Mouse (Mus musculus): ENCODE data around the gene Mical2. TPM values are rescaled to one million over a fixed set of nuclear protein-coding genes. Genes with fewer than 3 reads are reported as not detected.

Gene Mical2
- polyA plus RNA-seq, 1 experiment from 2014 or later = 4.3 TPM

GRCm38 (mm10) chr7:112324577-112324976, 98.9 kb downstream of the Mical2 start:
- peaks cover 12% of the 10 kb centered on the region for H3K4me1 ChIP-seq

DNA sequence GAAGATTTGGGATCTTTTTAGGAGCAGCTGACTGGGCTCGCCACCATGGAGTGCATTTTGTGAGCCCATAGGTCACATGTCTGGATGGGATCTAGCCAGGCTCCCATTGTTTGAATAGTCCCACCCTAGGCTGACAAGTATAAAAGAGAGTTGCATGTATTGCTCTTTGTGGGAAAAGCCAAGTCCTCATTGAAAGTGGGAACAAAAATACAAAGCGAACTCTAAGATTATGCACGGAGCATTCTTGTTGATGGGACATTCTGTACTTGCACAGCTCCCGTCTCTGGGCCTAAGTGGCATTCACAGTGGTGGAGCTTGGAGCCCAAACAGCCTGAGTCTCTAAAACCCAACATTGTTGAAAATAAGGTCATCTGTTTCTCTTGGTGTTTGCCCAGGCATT, 101.2 kb downstream of the Mical2 start:
- WGBS = 92% methylated on average over 4 of the region's 4 CpGs
- no peak overlapping the region for H3K27ac ChIP-seq

More at GRCm38 (mm10) chr7:112324577-112324976, 98.9 kb downstream of the Mical2 start:
- Histone ChIP-seq H3K27me3 (no peaks in the 10 kb centered on the region), H3K36me3 (no peaks in the 10 kb centered on the region), H3K9me3 (0 out of 2 replicates have a peak, but pooled peaks cover 4% of the 10 kb centered on the region), H3K9ac (no peak overlapping the region), H3K27ac (no peak overlapping the region), H3K4me3 (no peak overlapping the region), H3K4me2 (no peak overlapping the region)
- ATAC-seq (ENCODE audit: insufficient number of reproducible peaks, insufficient read depth, low FRiP score, low TSS enrichment, low read depth) = no peak
- WGBS = 88% methylated on average over 5 of the region's 5 CpGs

DNA sequence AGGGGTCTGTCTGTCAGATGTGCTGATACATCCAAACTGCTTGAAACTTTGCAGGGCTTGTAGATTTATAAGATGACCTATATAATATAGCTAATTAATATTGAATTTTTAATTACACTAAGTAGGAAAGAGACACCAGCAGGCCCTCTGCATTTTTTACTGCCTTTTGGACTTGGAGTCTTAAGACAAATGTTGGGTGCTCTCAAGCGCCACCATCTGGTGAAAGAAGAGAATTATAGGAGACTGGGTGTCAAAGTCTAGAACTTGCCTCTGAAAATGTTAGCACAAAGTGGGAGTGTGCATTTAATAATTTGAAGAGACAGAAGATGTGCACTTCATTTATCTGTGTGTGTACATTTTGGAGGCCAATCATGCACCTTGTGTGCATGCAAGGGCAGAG, 103.3 kb downstream of the Mical2 start:
- peaks cover 9% of the 10 kb centered on the region for H3K4me1 ChIP-seq
- no peak for ATAC-seq (ENCODE audit: insufficient number of reproducible peaks, insufficient read depth, low FRiP score, low TSS enrichment, low read depth)
- H3K27me3 ChIP-seq = 0 out of 2 replicates have a peak, but pooled peaks cover 3% of the 10 kb centered on the region
- no peak overlapping the region for H3K9ac ChIP-seq
- no peaks in the 10 kb centered on the region for H3K36me3 ChIP-seq
- H3K27ac ChIP-seq = no peak overlapping the region
- H3K9me3 ChIP-seq = 0 out of 2 replicates have a peak, but pooled peaks cover 4% of the 10 kb centered on the region
- no peak overlapping the region for H3K4me3 ChIP-seq
- no peak overlapping the region for H3K4me2 ChIP-seq
- WGBS = 17% methylated on average over 1 of the region's 1 CpGs

More for the DNA sequence above, 101.2 kb downstream of the Mical2 start:
- H3K9me3 ChIP-seq = 0 out of 2 replicates have a peak, but pooled peaks cover 4% of the 10 kb centered on the region
- no peak for ATAC-seq (ENCODE audit: insufficient number of reproducible peaks, insufficient read depth, low FRiP score, low TSS enrichment, low read depth)
- H3K27me3 ChIP-seq = 0 out of 2 replicates have a peak, but pooled peaks cover 2% of the 10 kb centered on the region
- H3K4me2 ChIP-seq = no peak overlapping the region
- H3K4me1 ChIP-seq = 0 out of 2 replicates have a peak, but pooled peaks cover 2% of the 10 kb centered on the region
- H3K9ac ChIP-seq = no peak overlapping the region
- H3K36me3 ChIP-seq = no peaks in the 10 kb centered on the region
- no peak overlapping the region for H3K4me3 ChIP-seq

- no peak for ATAC-seq (ENCODE audit: insufficient number of reproducible peaks, insufficient read depth, low FRiP score, low TSS enrichment, low read depth)
- H3K4me3 ChIP-seq = no peak overlapping the region
- H3K27ac ChIP-seq = no peak overlapping the region
- H3K4me1 ChIP-seq = peaks cover 9% of the 10 kb centered on the region
- no peak overlapping the region for H3K9ac ChIP-seq
- H3K36me3 ChIP-seq = no peaks in the 10 kb centered on the region
- 0 out of 2 replicates have a peak, but pooled peaks cover 1% of the 10 kb centered on the region for H3K9me3 ChIP-seq
- 0 out of 2 replicates have a peak, but pooled peaks cover 3% of the 10 kb centered on the region for H3K27me3 ChIP-seq
- no peak overlapping the region for H3K4me2 ChIP-seq
- 73% methylated on average over 7 of the region's 7 CpGs for WGBS
Observed at GRCm38 (mm10) chr7:112329496-112329895, 103.8 kb downstream of the Mical2 start.

DNA sequence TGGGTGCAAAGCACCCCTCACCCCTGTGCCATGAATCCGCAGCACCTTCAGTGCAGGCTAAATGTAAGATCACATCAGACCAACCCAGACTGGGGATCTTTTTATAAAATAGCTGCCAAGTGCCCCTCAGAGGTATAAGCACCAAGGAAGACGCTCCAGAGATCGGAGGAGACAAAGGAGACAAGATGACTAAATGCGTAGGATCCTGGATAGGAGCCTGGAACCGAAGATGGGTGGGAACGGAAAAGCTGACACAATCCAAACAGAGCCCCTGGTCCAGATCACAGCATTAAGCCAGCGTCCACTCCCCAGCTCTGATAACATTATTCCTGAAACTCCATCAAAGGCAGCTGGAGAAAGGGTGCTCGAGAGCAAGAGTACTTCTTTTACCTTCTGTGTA, 105.3 kb downstream of the Mical2 start:
- H3K27me3 ChIP-seq = peaks cover 7% of the 10 kb centered on the region; the same call in 1 of the 2 replicates
- WGBS = 88% methylated on average over 8 of the region's 8 CpGs
- no peak overlapping the region for H3K4me3 ChIP-seq
- H3K9me3 ChIP-seq = no peaks in the 10 kb centered on the region
- no peak overlapping the region for H3K4me2 ChIP-seq
- no peak overlapping the region for H3K27ac ChIP-seq
- H3K36me3 ChIP-seq = no peaks in the 10 kb centered on the region
- no peak overlapping the region for H3K9ac ChIP-seq
- H3K4me1 ChIP-seq = peaks cover 12% of the 10 kb centered on the region
- ATAC-seq (ENCODE audit: insufficient number of reproducible peaks, insufficient read depth, low FRiP score, low TSS enrichment, low read depth) = no peak

GRCm38 (mm10) chr7:112331804-112332203, 106.1 kb downstream of the Mical2 start:
- H3K9me3 ChIP-seq = no peaks in the 10 kb centered on the region
- no peak overlapping the region for H3K4me2 ChIP-seq
- peaks cover 7% of the 10 kb centered on the region; the same call in 1 of the 2 replicates for H3K27me3 ChIP-seq
- H3K9ac ChIP-seq = no peak overlapping the region
- H3K4me1 ChIP-seq = peaks cover 21% of the 10 kb centered on the region
- H3K4me3 ChIP-seq = no peak overlapping the region
- H3K36me3 ChIP-seq = no peaks in the 10 kb centered on the region
- no peak for ATAC-seq (ENCODE audit: insufficient number of reproducible peaks, insufficient read depth, low FRiP score, low TSS enrichment, low read depth)
- H3K27ac ChIP-seq = no peak overlapping the region
- WGBS = 75% methylated on average over 8 of the region's 8 CpGs

DNA sequence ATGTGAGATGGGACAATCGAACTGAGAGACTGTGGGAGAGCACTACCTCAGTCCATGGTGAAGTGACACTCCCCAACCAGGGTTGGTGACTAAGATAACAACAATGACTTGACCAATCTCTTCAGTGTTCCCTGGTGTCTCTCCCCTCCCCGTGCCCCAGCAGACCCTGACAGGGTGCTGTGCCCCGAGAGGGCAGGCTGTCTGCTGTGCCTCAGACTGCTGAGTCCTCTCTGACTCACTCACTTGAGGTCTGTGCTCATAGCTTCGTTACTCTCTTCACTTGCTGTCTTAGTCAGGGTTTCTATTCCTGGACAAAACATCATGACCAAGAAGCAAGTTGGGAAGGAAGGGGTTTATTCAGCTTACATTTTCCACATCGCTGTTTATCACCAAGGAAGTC, 106.8 kb downstream of the Mical2 start:
- Histone ChIP-seq H3K9ac (no peak overlapping the region), H3K4me2 (no peak overlapping the region), H3K27ac (no peak overlapping the region), H3K9me3 (no peaks in the 10 kb centered on the region), H3K27me3 (peaks cover 7% of the 10 kb centered on the region; the same call in 1 of the 2 replicates), H3K36me3 (no peaks in the 10 kb centered on the region), H3K4me1 (peaks cover 27% of the 10 kb centered on the region), H3K4me3 (no peak overlapping the region)
- no peak for ATAC-seq (ENCODE audit: insufficient number of reproducible peaks, insufficient read depth, low FRiP score, low TSS enrichment, low read depth)
- WGBS = 68% methylated on average over 5 of the region's 5 CpGs

- no peak overlapping the region for H3K9ac ChIP-seq
- H3K27ac ChIP-seq = no peak overlapping the region
- H3K27me3 ChIP-seq = peaks cover 7% of the 10 kb centered on the region; the same call in 1 of the 2 replicates
- WGBS = 77% methylated on average over 7 of the region's 7 CpGs
- no peaks in the 10 kb centered on the region for H3K9me3 ChIP-seq
- H3K4me2 ChIP-seq = no peak overlapping the region
- H3K4me3 ChIP-seq = no peak overlapping the region
- H3K4me1 ChIP-seq = peaks cover 34% of the 10 kb centered on the region
- no peaks in the 10 kb centered on the region for H3K36me3 ChIP-seq
- no peak for ATAC-seq (ENCODE audit: insufficient number of reproducible peaks, insufficient read depth, low FRiP score, low TSS enrichment, low read depth)
Observed at GRCm38 (mm10) chr7:112333404-112333803, 107.7 kb downstream of the Mical2 start.

DNA sequence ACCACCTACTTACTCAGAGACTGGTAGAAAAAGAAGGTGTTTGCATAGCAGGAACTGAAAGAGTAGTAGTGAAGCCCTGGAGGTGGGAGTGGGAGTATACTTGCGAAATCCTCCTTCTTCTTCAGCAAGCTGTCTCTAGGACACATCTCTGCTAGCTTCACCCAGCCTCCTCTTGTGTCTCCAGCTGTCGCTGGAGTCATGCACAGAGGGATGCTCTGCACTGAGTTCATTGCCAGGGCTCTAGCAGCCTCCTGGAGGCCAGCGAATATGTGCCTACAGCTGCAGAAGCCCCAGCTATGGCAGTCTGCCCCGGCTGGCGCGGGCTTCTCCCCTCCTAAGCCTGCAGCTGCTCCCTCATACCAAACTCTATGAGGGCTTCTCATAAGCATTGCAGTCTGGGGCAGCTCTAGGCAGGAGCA, 110.6 kb downstream of the Mical2 start:
- WGBS = 67% methylated on average over 6 of the region's 6 CpGs
- no peak for ATAC-seq (ENCODE audit: insufficient number of reproducible peaks, insufficient read depth, low FRiP score, low TSS enrichment, low read depth)
- Histone ChIP-seq H3K4me1 (peaks cover 42% of the 10 kb centered on the region), H3K9ac (no peak overlapping the region), H3K9me3 (no peaks in the 10 kb centered on the region), H3K4me2 (peak overlapping the region; percentile 20; the same call in 1 of the 2 replicates), H3K36me3 (no peaks in the 10 kb centered on the region), H3K27ac (peak overlapping the region; percentile 39), H3K27me3 (peaks cover 7% of the 10 kb centered on the region; the same call in 1 of the 2 replicates), H3K4me3 (no peak overlapping the region)

- no peaks in the 10 kb centered on the region for H3K36me3 ChIP-seq
- peaks cover 5% of the 10 kb centered on the region; the same call in 1 of the 2 replicates for H3K27me3 ChIP-seq
- ATAC-seq (ENCODE audit: insufficient number of reproducible peaks, insufficient read depth, low FRiP score, low TSS enrichment, low read depth) = no peak
- peaks cover 42% of the 10 kb centered on the region for H3K4me1 ChIP-seq
- H3K27ac ChIP-seq = peak overlapping the region; percentile 39; the same call in 1 of the 2 replicates
- H3K4me2 ChIP-seq = peak overlapping the region; percentile 20; the same call in 1 of the 2 replicates
- no peak overlapping the region for H3K9ac ChIP-seq
- H3K9me3 ChIP-seq = no peaks in the 10 kb centered on the region
- WGBS = 52% methylated on average over 15 of the region's 15 CpGs
- H3K4me3 ChIP-seq = no peak overlapping the region
Observed at GRCm38 (mm10) chr7:112336769-112337168, 111.1 kb downstream of the Mical2 start.

- Histone ChIP-seq H3K9me3 (no peaks in the 10 kb centered on the region), H3K27ac (no peak overlapping the region), H3K36me3 (no peaks in the 10 kb centered on the region), H3K4me1 (peaks cover 34% of the 10 kb centered on the region), H3K4me2 (no peak overlapping the region), H3K9ac (no peak overlapping the region), H3K4me3 (no peak overlapping the region), H3K27me3 (peaks cover 4% of the 10 kb centered on the region; the same call in 1 of the 2 replicates)
- no peak for ATAC-seq (ENCODE audit: insufficient number of reproducible peaks, insufficient read depth, low FRiP score, low TSS enrichment, low read depth)
- WGBS = 77% methylated on average over 5 of the region's 5 CpGs
Observed at GRCm38 (mm10) chr7:112337736-112338135, 112.1 kb downstream of the Mical2 start.

DNA sequence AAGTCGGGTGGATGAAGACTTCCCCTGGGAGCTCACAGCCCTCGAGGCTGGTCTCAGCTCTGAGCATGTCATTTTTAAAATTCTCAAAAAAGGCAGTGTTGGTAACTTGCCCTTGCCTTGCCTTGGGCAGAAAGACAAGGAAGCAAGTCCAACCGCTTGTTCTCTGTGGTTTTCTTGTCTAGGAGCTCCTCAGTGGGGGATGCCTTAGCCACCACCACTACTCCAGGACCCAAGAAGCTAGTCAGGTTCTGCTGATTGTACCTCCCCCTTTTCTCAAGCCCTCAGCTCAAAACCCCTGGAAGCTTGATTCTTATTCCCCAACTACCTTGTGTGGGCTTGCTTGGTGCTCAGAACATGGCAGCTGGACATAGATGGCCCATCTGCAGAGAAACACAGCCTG, 115.4 kb downstream of the Mical2 start:
- no peak overlapping the region for H3K9ac ChIP-seq
- ATAC-seq (ENCODE audit: insufficient number of reproducible peaks, insufficient read depth, low FRiP score, low TSS enrichment, low read depth) = no peak
- 50% methylated on average over 3 of the region's 3 CpGs for WGBS

More for the DNA sequence above, 115.4 kb downstream of the Mical2 start:
- H3K4me2 ChIP-seq = no peak overlapping the region
- H3K4me1 ChIP-seq = peaks cover 30% of the 10 kb centered on the region
- H3K4me3 ChIP-seq = no peak overlapping the region
- no peaks in the 10 kb centered on the region for H3K36me3 ChIP-seq
- no peaks in the 10 kb centered on the region for H3K9me3 ChIP-seq
- H3K27me3 ChIP-seq = no peaks in the 10 kb centered on the region; the same call in 1 of the 2 replicates
- H3K27ac ChIP-seq = no peak overlapping the region
